Mouse (Mus musculus) thymus, postnatal 4 days (tissue): ENCODE results near the gene Ppara.

ENCODE experiments used
- DNase-seq: peaks from one replicate; pipeline ENCODE4 v3.0.0; 2021

Ppara gene

DNA sequence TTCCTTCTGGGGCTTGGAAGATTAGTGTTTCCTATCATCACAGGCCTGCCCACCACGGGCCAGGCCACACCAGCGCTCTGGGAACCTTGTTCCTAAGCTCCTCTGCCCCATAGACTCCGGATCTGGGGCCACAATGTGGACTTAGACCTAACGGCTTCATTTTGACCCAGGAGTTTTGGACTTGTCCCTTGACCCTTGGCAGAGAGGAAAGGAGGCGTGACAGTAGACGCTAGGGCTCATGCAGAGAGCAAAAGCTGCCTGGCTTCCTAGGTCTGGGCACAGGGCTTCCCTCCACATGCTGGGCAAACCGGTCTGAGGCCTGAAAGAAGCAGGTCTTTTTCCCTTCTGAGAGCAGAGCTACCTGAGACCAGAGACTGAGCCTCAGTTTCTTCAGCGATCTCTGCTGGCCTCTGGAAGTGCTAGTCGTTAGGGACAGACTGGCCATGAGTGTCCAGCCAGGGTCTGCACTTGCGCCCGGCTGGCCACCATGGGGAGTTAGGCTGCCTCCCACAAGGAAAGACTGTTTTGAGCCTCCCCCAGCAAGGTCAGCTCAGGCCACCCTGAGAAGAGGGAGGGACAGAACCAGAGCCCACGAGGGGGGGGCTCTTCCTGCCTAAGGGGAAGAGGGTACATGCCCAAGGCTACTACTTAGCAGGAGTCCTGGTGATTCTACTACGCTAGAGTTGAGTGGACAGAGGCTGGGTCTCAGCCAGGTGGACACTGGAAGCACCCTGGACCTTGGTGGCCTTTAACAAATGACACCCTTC lies 29.0 kb upstream of the Ppara start:
- DNase-seq: no peak

DNA sequence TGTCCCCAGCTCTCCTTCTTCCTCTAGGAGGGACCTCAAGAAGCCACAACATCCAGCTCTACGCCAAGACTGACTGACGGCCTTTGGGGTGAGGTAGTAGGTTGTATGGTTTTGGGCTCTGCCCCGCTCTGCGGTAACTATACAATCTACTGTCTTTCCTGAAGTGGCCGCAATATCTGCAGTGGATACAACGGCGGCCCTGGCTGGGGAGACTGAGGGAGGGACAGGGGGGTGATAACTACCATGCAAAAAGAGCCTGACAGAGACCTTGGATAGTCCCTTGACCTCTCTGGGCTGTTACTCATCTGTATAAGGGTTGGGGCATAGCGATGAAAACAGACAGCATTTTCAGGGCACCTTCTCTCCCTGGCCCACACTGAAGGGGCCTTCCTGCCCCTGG lies 28.3 kb upstream of the Ppara start:
- DNase-seq: no peak

DNA sequence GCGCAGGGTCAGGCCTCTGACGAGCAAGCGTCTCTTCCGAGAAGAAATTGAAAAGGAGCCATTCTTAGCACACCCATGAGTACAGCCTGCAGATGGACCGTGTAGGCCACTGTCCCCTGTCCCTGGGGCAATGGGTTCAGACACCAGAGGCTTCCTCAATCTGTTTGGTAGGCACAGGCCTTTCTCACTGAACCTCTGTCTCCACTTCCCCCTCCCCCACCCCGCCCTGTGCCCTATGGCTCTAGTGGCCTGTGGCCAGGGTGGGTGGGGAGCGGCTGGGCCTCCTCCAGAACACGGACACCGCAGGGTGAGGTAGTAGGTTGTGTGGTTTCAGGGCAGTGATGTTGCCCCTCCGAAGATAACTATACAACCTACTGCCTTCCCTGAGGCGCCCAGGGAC lies 27.8 kb upstream of the Ppara start:
- DNase-seq: no peak

DNA sequence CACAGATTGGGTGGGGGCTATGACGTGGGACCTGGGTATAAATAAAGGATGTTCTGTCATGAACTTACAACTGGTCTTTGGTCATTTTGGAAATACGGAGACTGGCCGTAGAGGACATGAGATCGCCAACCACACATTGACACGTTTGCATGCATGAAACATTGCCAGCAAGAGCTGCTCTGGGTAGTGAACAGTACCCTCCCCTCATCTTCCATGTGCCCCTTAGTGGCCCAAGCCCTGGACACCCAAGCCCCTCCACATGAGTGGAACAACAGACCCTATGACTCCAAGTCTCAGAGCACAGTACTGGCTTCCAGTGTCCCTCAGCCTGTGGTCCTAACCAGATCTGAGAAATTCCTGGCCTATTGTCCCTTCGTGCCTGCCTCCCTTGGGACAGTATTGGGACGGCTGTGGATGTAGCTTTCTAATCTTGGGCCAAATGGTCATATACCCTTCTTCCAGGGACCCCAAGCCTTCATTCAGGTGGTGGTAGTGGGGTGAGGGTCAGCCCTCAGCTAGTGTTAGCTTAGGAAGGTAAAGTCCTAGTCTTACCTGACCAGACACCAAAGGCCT lies 27.2 kb upstream of the Ppara start:
- DNase-seq: no peak

DNA sequence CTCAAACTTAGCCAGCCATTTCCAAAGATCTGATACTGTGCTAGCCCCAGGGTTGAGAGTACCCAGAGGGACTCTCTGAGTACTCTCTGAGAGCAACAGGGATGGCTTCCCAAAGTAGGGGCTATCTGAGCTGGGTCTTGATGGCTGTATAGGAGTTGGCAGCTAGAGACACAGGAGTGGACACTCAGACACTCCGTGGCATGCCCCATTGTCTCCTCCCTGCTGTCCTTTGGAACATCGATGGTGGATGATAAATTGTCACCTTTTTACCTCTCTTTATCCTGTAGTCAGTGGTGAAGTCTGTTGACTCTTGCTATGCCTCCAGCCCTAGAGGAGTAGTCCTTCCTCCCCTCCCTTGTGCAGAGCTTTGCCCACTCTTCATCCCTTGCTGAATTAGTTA lies 26.6 kb upstream of the Ppara start:
- DNase-seq: no peak

DNA sequence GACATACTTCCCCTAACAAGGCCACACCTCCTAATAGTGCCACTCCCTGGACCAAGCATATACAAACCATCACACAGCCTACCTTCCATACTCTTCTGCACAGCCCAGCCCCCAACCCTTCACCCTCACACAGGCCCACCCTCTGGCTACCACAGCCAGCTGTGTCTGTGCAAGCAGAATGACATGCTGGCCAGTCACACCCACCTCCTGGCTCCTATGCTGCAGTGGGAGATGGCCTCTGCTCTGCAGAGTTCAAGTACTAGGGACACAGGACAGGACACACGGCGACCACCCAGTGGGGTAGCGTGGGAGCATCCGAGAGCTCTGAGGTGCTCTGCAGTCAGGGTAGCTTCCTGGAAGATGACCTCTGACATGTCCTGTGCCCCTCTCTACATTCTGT lies 25.9 kb upstream of the Ppara start:
- no peak for DNase-seq

DNA sequence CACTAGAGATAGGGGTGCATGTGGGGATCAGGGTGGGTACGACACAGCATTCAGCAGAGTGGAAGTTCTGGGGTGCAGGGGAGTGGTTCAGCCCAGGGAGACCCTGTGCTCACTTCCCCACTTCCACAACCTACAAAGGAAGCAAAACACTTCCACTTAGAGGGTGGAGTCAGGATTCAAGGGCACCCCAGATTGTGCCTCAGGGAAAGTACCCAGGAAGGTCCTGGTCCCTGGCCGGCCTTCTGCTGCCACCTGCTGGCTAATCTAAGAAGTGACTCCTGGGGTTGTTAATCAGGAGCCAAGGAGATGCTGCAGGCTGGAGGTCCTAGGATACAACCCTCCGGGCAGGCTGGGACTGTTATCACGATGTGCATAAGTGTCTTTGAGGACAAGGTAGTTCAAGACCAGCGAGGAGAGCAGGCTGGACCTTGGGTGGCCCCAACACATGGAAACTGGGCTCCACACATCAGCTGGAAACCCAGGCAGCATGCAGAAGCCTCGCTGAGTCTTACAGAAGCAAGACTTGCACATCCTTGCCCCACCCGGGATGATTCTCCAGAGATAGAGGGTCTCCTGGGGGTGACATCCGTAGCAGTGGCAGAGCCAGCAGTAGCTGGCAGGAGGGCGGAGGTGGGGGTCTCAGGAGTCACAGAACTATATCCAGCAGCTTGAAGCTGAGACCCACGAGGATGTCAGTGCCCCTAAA lies 25.4 kb upstream of the Ppara start:
- DNase-seq: peak; percentile 83

DNA sequence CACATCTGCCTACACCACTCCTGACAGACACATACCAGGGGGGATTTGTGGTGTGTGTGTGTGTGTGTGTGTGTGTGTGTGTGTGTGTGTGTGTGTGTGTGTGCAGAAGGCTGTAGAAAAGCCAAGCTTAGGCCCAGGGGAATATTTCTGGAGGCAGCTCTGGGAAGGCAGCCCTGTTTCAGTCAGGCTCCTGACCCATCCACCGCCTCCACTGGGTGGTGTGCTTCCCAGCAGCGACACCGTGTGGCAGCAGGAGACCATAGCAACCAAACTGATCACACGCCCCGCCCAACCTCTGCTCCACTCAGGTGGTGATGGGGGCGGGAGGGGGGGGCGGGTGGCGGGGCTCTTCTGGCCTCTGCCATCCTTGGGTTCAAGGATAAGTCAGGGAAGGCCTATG lies 24.6 kb upstream of the Ppara start:
- peak; percentile 88 for DNase-seq

DNA sequence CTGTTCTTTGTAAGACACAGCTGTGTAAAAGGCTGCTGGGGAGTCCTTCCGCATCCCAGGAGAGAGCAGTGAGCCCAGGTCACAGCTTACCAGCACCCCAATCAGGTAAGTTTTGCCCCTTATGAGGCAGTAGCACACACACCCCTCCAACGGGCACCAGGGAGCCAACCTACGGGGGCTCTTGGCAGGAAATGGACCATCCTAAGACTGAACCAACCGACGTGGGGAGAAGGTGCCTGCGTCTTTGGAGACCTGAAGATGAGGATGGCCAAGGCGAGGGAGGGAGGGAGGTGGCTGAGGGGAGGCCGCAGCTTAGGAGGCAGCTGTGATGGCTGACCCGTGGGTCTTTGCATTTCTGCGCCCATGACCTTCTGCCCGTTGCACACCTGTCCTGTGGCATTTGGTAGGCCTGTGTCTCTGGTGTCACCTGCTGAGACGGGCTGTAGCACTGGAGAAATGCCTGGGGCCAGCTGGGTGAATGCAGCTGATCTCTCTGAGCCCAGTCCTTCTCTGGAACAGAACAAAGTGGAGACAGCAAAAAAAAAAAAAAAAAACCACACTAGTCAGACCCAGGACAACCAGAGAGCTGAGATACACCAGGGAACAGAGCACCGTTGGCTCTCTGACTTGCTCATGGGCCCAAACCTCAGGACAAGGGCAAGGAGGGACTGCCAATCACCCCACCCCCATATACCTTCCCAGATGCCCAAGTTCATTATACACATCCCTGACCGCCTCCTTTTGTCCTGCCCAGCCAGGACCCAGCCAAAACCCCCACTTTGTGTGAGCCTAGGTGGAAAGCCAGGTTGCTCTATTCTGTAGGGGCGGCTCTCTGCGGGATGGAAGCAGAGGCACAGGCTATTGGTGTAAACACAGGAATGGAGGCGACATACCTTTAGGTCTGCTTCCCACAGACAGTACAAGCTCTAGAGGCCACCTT lies 23.9 kb upstream of the Ppara start:
- DNase-seq: no peak

DNA sequence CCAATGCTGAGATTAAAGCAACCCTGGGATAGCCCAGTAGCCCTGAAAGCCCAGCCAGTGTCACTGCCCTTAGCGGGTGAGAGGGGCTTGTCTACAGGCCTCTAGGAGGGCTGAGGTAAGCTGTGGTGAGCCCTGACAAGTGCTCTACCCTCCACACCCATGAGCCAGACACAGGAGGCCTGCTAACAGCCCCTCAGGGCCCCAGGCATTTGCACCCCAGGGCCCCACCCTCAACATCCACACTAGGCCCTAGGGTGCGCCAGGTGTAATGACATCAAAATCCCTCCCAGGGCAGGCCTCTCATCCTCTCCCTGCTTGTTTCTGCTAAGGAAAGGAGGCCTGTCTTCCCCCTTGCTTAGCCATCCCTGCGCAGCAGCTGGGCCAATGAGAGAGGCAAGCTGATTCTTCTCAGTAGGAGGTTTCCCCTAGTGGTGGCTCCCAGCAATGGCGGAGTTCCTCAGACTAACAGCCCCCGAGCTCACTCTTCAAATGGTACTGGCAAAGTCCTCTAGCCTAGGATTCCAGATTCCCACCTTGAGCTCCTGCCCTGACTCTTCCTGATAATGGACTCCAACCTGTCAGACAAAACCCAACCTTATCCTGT lies 22.1 kb upstream of the Ppara start:
- DNase-seq: peak; percentile 59

DNA sequence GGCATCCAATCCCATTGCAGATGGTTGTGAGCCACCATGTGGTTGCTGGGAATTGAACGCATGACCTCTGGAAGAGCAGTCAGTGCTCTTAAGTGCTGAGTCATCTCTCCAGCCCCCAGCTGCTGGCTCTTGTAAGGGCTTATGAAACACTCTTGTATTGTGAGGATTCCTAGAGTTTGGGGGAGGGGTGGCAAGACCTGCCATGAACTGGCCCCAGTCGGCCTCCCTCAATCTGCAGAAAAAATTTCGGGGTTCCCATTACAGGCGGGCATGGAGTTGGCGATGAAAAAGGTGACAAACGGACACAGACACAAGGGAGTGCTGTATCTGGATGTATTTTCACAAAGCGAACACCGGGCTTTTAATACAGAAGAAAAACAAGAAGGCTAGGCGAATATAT lies 21.4 kb upstream of the Ppara start:
- DNase-seq: no peak

DNA sequence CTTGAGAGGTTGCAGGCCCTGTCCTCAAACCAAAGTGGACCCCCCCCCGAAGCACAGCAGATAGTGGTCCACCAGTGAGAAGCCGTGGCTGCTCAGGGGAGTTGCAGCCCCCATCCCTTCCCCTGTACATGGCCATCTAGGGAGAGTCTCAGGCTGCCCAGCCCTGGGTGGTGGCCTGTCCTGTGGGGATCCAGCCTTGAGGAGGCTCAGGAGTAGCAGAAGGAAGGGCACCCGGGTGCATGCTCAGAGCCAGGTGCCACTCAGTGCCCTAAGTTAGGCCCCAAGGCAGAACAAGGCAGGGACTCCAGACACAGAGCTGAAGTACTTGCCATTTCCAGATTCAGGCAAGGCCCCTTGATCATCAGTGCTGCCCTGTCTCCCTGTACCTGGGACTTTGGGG lies 19.7 kb upstream of the Ppara start:
- DNase-seq: no peak

DNA sequence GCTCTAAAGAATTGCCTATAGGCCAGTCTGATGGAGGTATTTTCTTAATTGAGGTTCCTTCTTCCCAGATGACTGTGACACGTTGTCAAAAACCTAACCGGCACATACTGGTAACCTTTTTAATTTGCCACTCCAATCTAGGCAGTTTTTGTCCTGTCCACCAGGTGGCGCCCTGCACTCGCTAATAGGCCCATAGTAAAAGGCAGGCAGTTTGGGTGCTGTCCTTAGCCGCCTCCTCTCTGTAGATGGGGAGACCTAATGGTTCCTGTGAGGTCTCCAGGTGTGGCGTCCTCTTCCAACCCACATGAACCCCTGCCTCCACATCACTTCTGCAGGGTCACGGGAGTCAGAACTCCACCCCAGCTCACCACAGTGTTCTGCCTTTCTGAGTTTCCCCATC lies 18.7 kb upstream of the Ppara start:
- peak; percentile 90 for DNase-seq

DNA sequence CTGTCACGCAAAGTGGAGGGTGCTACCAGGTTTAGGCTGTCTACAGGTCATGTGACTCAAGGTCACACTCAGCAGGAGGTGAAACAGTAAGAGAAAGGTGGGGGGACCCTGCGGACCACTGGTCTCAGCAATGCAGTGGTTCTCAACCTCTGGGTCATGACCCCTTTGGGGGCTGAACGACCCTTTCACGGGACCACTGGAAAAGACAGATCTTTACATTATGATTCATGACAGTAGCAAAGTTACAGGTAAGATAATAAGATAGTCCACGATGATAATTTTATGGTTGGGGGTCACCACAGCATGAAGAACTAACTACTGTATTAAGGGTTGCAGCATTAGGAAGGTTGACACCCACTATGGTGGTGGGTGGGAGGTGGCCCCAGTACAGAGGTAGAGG lies 18.2 kb upstream of the Ppara start:
- DNase-seq: no peak

DNA sequence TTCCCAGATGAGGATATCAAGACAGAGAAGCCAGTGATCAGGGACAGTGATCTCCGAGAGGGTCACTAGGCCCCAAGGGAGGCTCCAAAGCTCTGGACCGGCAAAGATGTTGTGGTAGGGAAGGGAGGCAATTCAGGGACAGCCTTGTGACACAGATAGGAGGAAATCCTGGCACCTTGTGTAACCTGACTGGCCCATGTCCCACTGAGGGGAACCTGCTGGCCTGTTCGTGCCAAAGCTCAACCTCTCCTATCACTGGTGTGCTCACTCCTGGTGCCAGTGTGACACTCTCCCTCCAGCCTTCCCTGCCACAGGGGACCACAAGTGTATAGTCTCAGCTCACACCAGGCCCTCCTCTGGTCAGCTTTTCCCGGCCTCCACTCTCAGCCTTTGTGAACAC lies 17.8 kb upstream of the Ppara start:
- DNase-seq: no peak

DNA sequence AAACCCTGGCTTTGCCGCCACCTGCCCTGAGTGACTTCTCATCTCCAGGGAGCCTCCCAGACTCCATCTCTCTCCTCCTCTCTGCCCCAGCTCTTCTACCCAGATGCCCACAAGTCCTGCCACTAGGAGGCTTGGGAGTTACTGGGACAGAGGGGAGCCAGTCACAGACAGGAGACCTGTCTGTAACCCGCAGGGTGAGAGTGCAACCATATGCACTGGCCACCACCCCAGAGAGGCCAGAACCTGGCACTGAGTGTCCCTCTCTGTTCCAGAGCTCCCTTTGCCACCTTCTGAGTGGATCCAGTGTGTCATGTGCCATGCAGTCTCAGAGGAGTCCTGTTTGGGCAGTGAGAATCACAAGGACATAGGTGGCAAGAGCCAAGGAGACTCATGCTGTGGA lies 17.0 kb upstream of the Ppara start:
- DNase-seq: no peak

DNA sequence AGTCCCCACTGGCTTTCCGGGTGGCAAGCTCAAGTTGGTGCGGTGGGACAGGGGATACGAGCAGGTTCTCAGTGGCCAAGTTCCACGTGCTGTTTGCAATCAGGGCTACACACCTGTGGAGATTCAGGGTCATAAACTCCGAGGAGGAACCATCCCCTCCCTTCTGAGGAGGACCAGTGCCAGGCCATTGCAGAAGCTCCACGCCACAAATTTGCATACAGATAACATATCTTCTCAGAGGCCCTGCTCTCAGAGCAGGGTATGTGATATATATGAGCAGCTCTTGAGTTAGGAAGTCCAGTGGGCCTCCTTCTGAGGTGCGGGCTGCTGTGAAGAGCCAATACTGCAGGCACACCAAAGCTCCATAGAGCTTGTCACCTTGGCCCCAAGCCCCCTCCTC lies 15.8 kb upstream of the Ppara start:
- no peak for DNase-seq

DNA sequence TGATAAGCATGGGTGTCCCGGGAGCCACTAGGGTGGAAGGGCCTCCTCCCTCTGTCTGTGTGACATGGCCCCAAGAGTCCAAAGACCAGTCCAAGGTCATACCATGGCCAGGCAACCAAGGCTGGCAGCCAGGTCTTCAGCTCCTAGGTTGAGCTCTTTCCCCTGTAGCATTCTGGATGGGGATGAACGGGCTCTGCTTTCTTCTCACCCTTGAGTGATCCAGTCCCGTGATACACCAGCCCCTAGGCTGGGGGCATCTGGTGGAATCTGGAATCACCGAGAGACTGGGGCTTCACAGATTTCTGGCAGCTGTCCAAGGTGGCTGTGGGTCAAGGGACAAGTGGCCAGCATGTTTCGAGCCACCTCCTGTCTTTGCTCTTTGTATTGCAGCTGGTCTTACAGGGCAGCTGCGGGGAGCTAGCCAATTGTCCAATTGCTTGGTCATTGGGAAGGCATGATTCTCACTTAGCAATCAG lies 14.4 kb upstream of the Ppara start:
- no peak for DNase-seq

DNA sequence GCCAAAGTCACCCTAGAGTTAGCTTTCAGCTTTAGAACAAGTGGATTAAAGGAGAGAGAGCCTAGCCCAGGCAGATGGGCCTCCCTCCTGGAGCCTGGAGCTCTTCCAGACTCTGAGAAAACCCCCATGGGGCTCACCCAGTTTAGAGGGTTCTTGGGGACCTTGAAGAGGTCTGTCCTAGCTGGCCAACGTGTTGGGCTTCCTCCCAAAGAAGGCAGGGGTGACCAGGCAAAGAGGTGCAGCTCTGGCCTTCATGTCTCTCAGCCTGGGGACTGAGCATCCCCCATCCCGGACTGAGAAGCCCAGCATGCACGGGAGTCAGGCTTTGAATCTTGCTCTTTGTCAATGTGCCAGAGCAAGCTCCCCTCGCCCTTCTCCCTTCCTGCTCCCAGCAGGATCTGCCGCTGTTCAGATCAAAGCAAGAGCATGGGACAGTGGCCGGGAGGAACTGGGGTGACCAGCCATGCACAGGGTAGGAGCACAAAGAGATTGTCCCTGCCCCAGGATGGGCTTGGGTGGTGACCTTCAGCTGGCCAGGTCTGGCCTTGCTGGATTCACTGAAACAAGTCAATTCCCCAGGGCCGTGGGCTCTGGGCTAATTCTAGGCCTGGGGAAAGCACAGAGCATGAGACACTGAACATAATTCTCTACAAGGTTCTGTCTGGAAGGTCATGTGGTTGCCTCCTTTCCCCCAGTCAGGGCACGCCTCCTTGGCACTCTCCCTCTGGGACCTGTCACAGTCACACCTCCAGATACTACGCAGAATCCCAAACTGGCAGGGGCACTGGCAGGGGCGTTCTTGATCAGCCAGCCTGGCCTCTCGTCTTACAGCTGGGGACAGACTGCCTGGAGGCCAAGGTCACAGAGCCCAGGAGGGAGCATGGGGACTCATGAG lies 10.3 kb upstream of the Ppara start:
- no peak for DNase-seq

DNA sequence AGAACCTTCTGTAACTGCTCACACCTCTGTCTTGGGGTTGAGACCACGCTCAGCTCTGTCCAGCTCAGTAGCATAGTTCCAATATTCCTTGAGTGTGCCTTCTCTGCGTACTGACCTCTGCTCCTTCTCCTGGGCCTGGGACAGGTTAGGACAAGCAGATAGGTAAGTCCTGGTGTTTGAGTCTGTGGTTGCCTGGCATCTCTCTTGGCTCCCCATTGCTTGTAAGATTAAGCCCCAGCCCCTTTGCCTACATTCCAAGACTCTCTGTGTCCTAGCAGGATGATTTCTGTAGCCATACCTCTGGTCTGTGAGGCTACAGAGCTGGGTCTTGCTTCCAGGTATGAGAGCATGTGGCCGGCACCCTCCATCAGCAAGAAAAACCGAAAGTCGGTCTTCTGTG lies 6.6 kb upstream of the Ppara start:
- no peak for DNase-seq

DNA sequence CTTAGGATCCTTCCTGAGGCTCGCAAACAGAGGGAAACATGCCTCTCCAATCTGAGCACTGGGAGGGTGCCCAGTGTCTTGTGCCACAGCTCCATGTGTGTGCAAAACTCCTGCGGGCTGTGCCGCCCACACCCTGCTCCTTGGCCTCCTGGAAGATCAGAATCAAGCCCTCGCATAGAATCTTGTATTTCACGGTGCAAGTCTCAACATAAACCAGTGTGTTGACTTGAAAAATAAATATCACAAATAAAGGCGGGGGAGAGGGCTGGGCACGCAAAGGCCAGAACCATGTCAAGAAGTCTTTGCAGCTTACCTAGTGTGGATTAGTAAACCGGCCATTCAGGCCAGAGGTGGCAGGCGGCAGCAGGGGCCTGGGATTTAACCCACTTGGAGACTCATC lies 5.5 kb upstream of the Ppara start:
- no peak for DNase-seq

DNA sequence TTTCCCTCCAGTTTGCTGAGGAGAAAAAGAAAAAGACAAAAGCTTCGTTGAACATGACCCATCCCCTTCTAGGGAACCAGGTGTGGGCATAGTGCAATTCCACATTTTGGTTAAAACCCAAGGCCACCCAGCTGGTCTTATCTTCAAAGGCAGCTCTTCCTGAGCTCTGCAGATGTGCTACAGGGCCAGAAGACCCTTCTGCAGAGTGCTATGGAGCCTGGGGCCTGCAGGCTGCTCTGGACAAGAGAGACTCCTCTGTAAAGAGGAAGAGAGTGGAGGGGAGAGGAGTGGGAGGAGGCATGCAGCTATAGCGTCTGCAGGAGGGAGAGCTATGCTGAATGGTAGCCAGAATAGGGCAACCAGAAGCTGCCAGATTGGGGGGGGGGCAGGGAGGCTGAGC lies 4.8 kb upstream of the Ppara start:
- DNase-seq: no peak
